Mouse (Mus musculus) layer of hippocampus, postnatal 14 days (tissue): ENCODE measurements around the gene Txndc11. TPM values are rescaled to one million over a fixed set of nuclear protein-coding genes. Genes with fewer than 3 reads are reported as not detected.

Experiments used
- microRNA-seq, 2 experiments: library from miRNA; unstranded; fragments of <30 nt; microRNA quantifications; one replicate each; pipeline ENCODE4 v1.2.0; 2021
- total RNA-seq, 2 experiments: library from RNA; stranded (reverse); gene quantifications; 2 replicates each; pipeline ENCODE4 v1.2.3; 2021

Gene Txndc11
- total RNA-seq, 2 experiments from 2014 or later = 31.3 to 37.4 TPM

Small RNA genes lying within 50 kb of the gene (microRNA-seq; reads per million reads assigned to microRNA genes)
- 11.3 to 11.9 reads per million in 2 experiments for gene Gm23935

Other genes starting within 250 kb of the Txndc11 start
- 100 to 1,000 TPM; 219 to 230 TPM for gene Snn, start 73.7 kb downstream of the Txndc11 start, total RNA-seq
- gene Litaf, start 68.5 kb downstream of the Txndc11 start, total RNA-seq = 10 to 100 TPM; 12.2 to 15.0 TPM
- gene Zc3h7a, start 41.7 kb upstream of the Txndc11 start, total RNA-seq = 10 to 100 TPM; 75.6 to 78.0 TPM
- 10 to 100 TPM; 52.4 to 53.5 TPM for gene Rsl1d1, start 68.7 kb upstream of the Txndc11 start, total RNA-seq
- 10 to 100 TPM; 92.4 to 95.1 TPM for gene Gspt1, start 119.7 kb upstream of the Txndc11 start, total RNA-seq
- not detected for gene Tnfrsf17, start 179.2 kb upstream of the Txndc11 start, total RNA-seq
- 10 to 100 TPM; 26.9 to 33.6 TPM for gene Snx29, start 188.3 kb upstream of the Txndc11 start, total RNA-seq